Mouse (Mus musculus): ENCODE results near the gene H2-Aa. TPM values are rescaled to one million over a fixed set of nuclear protein-coding genes. Genes with fewer than 3 reads are reported as not detected.
A peak's percentile ranks its signal among the peaks of the same experiment; 100 is the strongest.

H2-Aa gene
- total RNA-seq, 2 experiments from 2014 or later = 7.0 to 13.1 TPM

DNA sequence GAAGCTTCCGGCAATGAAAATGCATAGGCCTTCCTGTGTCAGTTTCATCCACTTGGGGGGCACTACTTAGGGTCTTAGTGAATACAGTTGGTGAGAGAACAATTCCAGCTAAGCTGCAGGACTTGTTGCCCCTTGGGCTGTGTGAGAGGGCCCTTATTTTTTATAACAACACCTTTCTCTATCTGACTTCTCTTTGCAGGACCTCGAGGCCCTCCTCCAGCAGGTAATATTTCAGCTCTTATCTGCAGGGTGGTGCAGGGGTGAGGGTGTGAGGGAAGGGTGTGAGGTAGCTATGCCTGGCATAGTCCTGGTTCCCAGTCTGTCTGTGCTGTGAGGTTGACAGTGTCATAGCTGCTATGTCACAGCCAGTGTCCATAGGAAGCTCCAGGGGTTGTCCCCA lies 19.4 kb downstream of the H2-Aa start:
- intact Hi-C loops (cut with DNase I) = no loop called here
- no peak for DNase-seq

DNA sequence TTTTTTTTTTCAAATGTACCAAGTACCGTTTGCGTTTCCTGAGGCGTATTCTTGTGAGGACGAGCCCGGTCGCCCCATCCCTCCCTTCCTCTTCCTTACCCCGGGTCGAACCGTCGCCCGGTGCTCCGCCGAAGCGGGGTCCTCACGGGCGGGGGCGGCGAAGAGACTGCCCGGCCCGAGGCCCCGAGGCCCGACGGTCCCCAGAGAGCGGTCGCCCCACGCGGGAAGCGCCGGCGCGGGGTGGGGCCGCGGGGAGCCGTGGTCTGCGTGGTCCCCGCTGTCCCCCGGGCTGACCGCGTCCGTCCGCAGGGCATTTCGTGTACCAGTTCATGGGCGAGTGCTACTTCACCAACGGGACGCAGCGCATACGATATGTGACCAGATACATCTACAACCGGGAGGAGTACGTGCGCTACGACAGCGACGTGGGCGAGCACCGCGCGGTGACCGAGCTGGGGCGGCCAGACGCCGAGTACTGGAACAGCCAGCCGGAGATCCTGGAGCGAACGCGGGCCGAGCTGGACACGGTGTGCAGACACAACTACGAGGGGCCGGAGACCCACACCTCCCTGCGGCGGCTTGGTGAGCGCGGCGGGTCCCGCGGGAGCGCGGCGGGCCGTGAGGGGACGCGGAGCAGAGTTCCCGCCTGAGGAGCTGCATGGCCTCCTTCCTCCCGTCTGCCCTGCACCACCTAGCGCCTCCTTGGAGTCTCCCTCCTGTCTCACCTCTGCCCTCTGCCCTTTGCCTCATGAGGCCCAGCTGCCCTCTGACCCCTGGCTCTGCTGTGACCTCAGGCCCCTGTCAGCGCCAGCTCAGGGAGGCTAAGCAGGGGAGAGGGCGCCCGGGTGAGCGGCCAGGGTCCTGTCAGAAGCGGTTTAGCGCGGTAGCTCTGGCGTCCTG lies 22.9 kb downstream of the H2-Aa start:
- DNase-seq = peak in 1 of 2 experiments; percentile 21
- intact Hi-C loops (cut with DNase I) = no loop called here

DNA sequence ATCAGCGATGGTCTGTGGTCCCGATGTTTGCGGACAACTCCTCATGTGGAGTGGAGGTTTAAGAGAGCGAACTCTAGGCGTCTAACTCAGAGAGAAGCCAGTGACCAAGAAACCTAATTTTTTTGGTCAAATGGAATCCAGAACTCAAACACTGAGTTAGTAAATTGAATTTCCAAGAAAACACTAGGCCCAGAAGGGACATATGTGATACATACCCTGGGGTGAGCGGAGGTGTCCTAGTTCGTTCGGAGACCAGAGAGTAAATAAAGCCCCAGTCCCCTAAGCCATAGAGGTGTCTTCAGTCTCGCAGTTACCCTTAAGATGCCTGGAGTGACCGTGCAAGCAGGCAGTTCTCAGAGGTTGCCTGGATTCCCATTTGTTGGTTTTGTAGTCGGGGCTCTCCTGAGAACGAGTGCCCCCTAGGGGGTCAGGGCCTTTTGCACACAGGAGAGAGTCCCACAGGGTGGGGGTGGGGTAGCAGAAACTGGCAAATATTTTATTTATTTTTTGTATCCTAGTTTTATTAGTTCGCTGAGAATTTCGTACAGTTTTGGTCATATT lies 23.7 kb downstream of the H2-Aa start:
- intact Hi-C loops (cut with DNase I) = no loop called here
- no peak for DNase-seq

DNA sequence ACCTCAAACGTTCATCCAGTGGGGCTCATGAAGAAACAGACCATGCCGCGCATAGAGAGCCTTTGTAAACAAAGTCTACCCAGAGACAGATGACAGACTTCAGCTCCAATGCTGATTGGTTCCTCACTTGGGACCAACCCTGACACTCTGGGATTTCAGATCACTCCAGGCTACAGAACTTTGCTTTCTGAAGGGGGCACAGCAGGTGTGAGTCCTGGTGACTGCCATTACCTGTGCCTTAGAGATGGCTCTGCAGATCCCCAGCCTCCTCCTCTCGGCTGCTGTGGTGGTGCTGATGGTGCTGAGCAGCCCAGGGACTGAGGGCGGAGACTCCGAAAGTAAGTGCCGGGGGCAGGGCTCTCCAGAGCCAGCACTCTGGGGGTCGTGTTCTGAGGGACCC lies 24.6 kb downstream of the H2-Aa start:
- intact Hi-C loops (cut with DNase I) = no loop called here
- peak; percentile 60 to 80 for DNase-seq

DNA sequence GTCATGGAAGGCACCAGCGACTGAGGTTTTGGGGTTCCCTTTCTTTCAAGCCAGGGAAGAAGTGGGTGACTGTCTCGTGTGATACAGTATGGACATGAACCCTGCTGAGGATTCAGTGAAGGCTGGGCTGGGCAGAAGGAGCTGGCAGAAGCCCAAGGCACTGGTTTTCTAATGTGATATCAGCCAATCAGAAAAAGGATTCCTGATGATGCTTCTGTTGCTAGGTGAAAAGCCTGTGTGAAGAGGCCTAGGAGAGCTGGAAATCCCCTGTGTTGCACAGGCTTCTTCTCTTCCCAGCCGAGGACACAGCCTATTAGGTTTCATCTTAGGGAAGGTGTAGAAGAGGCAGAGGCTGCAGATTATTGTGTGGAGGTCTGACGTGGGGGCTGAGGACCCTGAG lies 26.1 kb downstream of the H2-Aa start:
- intact Hi-C loops (cut with DNase I) = no loop called here

DNA sequence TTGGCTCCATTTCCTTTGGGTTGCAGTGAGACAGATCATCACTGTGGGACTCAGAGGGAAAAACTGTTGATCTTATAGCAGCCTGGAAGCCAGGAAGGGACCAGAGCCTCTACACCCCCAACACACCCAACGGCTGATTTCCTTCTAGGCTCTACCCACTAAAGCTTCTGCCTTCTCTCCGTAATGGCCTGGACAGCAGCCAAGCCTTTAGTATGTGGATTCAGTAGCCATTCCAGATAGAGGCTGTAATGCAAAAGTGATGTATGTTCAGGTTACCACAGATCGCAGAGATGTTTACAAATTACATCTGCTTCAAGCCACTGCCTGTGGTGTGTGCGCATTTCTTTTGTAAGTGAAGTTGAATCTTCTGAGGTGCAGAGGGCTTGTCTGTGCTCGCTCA lies 27.1 kb downstream of the H2-Aa start:
- DNase-seq = no peak
- intact Hi-C loops (cut with DNase I) = no loop called here

More for the DNA sequence above, 26.1 kb downstream of the H2-Aa start:
- peak; percentile 61 to 76 for DNase-seq

DNA sequence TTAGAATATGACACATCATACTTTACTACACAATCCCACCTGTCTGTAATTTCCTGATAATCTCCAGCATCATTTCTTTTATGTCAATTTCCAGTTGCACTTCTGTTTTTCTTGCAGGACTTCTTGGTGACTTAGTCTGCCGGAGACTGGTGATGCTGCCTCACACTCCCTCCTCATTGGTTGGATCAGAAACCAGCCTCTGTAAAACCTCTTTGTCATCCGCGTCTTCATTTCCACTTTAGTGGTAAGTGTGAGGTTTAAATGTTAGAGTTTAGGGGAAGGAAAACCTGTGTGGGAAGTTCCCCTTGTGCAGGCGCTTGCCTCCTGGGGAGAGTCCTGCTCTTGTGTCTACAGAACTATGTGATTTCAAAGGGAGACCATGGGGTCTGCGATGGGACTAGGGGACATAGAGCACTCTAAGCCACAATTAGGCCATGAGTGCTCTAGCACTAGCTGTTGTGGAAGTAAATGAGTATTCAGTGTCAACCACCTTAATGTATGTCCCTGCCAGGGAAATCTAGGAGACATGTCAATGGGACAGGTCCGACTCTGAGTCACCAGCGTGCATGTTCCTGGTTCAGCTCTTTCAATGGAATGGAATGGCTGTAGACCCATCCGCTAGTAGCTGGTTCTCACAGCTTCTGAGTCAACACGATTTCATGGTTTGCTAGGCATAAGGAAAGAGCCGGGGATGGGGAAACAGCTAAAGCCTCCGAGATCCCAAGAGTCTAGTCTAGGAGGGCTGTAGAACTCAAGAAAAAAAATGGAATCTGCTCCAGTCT lies 29.8 kb downstream of the H2-Aa start, which contains the start of gene H2-Ab1:
Gene H2-Ab1 (plus strand): TSS at position 96 of the 782 bp plus-strand sequence.
- intact Hi-C loops (cut with DNase I) = no loop called here

DNA sequence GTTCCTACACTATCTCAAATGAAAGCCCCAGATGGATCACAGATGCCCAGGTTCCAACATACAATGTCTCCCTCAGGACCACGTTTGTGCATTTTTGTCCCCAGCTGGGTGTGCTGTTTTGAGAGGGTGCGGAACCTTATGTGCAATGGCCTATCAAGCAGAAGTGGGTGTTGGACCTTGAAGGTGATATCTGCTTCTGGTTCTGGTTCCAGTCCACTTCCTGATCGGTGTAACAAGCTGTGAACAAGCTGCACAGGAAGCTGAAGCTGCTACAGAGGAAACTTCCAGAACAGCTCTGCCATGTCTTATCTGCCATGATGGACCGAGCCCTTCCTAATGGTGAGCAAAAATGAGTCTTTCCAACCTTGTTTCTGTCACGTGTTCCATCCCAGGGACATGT lies 31.1 kb downstream of the H2-Aa start:
- intact Hi-C loops (cut with DNase I) = no loop called here
- DNase-seq = no peak

More for the DNA sequence above, 29.8 kb downstream of the H2-Aa start, which contains the start of gene H2-Ab1:
- peak; percentile 79 to 85 for DNase-seq

DNA sequence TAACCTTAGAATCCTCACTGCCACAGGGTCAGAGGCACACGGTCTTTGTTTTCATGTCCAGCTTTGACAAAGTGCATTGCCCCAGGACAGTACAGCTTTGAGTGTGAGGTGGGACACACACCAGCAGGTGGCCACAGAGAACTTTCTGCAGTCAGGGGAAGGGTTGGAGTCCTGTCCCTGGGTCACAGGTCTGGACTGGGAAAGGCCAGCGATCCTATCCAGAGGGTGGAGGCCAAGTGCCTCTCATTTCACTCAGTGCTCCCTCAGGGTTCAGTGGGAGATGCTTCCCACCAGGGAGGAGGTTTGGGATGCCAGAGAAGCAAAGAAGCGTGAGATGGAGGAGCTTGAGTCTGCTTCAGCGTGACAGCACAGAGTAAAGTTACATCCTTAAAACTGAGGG lies 36.0 kb downstream of the H2-Aa start:
- intact Hi-C loops (cut with DNase I) = loop anchor here (2.0 kb wide), 1 partner anchor 97 kb away; no protein-coding TSS in a partner anchor
- DNase-seq = no peak

DNA sequence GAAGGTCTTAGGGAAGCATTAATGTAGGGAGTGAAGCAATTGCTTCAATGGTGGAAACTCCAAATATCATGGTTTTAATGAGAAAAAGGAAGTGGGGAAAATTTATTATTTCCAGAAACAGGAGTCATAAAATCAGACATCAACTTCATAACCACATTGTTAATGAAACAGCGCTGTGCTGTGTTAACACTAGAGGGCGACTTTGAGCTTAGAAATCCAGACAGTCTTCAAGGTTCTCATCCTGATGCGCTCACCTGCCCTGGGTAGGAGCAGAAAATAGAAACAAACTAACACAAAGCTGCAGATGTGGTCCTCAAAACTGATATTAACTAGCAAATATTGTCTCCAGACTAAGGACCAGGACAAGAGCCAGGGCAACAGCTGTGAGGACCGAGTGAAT lies 37.7 kb downstream of the H2-Aa start:
- peak in 1 of 2 experiments; percentile 58 for DNase-seq
- intact Hi-C loops (cut with DNase I) = loop anchor here (1.0 to 2.0 kb wide), 2 partner anchors 63 to 99 kb away; no protein-coding TSS in a partner anchor

DNA sequence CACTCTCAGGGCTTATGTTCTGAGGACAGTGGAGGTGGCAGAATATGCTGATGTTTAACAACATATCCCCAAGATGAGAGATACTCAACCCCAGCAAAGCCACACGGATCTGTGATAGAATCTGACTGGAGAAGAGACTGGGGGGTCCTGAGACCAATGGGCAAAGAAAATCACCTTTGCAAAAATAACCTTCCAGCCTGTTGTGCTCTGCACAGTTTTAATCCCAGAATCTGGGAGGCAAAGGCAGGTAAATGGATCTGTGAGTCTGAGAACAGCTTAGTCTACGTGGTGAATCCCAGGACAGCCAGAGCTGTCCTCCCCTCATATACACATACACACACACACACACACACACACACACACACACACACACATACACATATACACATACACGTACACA lies 38.3 kb downstream of the H2-Aa start:
- intact Hi-C loops (cut with DNase I) = no loop called here
- no peak for DNase-seq

DNA sequence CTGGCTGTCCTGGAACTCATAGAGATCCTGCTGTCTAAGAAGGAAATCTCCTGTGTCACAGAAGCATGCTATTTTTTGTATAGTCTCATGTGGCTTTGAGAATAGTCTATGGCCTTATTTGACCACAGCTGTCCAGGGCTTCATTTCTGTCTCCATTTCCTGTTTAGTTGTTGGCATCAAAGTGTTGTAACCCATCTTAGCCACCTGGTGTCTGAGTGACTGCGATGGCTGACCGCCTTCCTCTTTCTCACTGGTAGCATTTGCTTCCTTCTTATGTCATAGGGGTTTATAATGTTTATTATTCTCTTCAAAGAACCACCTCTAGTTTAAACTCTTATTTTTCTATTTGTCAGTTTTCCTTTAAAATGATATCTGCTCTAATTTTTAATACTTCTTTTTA lies 38.9 kb downstream of the H2-Aa start:
- intact Hi-C loops (cut with DNase I) = no loop called here

DNA sequence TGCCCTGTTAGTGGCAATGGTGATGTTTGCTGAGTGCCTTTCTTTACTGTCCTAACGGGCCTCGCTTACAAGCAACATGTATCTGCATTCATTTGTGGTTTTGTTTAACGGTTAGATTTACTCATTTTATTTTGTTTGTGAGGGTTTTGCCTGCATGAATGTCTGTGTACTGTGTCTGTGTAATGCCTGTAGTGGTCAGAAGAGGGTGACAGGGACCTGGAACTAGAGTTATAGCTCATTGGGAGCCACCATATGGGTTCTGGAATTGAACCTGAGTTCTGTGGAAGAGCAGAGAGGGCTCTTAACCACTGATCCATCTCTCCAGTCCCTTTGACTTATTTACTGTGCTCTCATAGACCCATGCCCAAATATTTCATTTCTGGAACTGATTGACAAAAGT lies 40.6 kb downstream of the H2-Aa start:
- no peak for DNase-seq
- intact Hi-C loops (cut with DNase I) = no loop called here

More for the DNA sequence above, 38.9 kb downstream of the H2-Aa start:
- DNase-seq = no peak

DNA sequence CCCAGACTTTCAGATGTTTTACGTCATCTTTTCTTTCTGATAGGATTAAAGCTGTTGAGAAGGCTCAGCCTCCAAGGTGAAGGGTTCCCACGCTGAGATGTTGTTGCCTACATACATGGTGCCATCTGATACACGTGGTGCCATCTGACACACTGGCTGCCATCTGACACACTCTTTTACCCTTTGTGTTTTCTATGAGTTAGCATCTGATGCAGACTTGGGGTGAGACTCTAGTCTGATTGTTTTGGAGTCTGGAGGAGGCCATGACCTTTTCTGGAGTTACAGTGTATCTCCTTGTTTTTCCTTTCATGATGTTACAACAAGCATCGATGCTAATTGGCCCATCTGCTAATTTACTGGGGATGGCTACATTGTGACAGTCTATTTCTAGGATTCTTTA lies 43.0 kb downstream of the H2-Aa start:
- intact Hi-C loops (cut with DNase I) = no loop called here
- DNase-seq = no peak

DNA sequence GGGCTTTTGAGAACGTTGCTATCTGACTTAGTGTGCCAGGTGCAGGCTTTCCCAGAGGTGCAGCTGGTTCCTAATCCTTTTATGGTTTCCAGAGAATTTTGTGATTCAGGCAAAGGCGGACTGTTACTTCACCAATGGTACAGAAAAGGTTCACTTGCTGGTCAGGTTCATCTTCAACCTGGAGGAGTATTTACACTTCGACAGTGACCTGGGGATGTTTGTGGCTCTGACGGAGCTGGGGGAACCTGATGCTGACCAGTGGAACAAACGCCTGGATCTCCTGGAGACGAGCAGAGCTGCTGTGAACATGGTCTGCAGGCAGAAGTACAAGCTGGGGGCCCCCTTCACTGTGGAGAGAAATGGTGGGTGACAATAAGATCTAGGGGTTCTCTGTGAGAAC lies 46.7 kb downstream of the H2-Aa start:
- intact Hi-C loops (cut with DNase I) = no loop called here
- no peak for DNase-seq

DNA sequence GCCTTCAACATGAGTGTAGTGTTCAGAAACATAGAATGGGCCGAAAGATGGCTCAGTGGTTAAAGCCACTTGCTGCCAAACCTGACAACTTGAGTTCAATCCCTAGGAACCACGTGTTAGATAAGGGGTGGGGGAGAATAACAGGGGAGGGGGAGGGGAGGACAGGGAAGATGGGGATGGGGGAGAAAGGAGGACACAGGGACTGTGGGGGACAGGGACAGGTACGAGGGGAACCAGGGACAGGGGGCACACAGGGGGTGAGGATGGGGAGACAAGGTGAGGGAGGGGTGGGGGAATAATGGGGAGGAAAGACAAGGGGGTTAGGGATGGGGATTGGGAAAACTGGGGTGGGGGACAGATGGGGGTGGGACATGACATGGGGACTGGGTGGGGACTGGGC lies 47.3 kb downstream of the H2-Aa start:
- DNase-seq = no peak
- intact Hi-C loops (cut with DNase I) = no loop called here

DNA sequence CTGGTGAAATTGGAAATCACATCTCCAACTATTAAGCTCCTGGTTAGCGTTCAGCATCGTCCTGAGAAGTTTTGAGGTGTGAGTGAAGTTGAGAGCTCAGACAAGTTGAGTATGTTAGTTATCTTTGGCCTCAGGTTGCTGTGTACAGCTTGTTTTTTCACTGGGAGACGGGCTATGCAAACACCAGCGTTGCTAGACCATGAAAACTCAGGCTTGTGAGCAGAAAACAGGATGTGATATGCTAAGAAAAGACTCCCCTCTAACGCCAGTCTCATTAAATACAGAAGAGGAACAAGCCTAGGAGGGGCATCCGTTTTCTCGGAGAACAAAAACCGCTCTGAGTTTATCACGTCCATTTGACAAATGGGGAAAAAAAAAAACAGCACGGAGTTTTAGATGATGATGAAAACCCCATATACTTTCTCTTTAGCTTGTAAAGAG lies 48.0 kb downstream of the H2-Aa start:
- intact Hi-C loops (cut with DNase I) = loop anchor here (5.0 to 10.0 kb wide), 2 partner anchors 37 to 135 kb away; partner anchors contain the start of gene Tap2
- DNase-seq = no peak

DNA sequence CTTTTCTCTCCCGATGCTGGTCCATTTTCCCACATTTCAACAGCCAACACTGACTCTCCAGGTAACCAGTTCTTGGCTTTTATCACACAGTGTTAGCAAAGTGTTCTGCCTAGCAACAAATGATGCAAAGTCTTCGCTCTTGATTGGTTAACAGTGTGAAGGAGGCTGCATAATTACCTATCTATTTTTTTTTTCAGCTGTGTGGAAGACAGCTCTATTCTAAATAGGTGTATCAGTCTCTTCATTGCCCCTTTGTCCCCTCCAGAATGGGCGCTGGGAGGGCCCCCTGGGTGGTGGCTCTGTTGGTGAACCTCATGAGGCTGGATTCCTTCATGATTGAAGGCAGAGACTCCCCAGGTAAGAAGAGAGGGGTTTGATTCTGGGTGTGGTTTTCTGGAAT lies 48.9 kb downstream of the H2-Aa start, which contains the start of gene H2-Ob:
Gene H2-Ob (plus strand): TSS at position 198 of the 400 bp plus-strand sequence.
- intact Hi-C loops (cut with DNase I) = loop anchor here (5.0 to 10.0 kb wide), 2 partner anchors 36 to 134 kb away; partner anchors contain the start of gene Tap2
- DNase-seq = peak in 1 of 2 experiments; percentile 58

DNA sequence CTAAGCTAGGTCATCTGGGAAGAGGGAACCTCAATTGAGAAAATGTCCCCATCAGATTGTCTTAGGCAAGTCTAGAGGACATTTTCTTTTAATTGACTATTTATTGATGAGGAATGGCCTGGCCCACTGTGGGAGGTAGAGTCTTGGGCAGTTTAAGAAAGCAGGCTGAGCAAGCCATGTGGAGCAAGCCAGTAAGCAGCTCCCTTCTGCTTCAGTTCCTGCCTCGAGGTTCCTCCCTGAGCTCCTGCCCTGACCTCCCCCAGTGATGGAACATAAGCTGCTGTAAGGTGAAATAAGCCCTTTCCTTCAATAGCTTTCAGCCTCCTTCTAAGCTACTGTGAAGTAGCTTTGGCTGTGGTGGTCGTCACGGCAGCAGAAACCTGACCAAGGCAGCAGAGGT lies 49.9 kb downstream of the H2-Aa start:
- DNase-seq = no peak
- intact Hi-C loops (cut with DNase I) = loop anchor here (5.0 to 10.0 kb wide), 2 partner anchors 35 to 133 kb away; partner anchors contain the start of gene Tap2

DNA sequence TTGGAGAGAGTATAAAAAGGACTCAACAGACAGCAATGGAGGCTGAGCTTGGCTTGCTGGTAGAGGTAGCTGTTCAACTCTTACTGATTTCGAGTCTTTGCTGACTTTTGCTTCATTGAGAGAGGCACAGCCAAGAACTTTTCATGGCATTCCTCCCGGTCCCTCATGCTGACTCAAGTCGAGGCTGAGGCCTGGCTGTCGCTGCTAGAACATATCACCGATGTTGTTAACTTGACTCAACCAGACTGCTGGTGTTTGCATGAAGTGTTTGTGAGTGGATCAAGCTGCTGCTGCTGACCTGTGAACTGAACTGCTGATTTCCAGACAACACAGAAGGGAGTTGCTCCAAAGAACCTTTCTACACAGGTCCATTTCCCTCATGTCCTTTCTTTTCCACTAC lies 50.9 kb downstream of the H2-Aa start:
- DNase-seq = no peak
- intact Hi-C loops (cut with DNase I) = loop anchor here (5.0 to 10.0 kb wide), 2 partner anchors 34 to 132 kb away; partner anchors contain the start of gene Tap2
